ENCODE assay signal across 21 mouse cellular contexts in genomic region chr10:20735775-20736449, GRCm38 (mm10). TPM values are rescaled to one million over a fixed set of nuclear protein-coding genes. Genes with fewer than 3 reads are reported as not detected.
DNase-seq lines count a peak whose midpoint lies in the region; ATAC-seq lines count a peak whose summit lies in the region.
"Had no signal": no experiment of that assay in that cellular context is flagged by ENCODE, and none has a peak within 500 bp of the region (broad histone marks: within the 10 kb centered on the region; RNA-seq: fewer than 3 reads in every experiment).

No protein-coding gene starts in this region.

- H3K27me3 ChIP-seq in embryonic facial prominence, embryonic 12.5 days, result no peaks in the 10 kb centered on the region
- H3K27me3 ChIP-seq: hindbrain, embryonic 12.5 days; intestine, embryonic 15.5 days had no signal

- DNase-seq in ovary, adult 18-20 months (ENCODE audit: low spot score), result peak; percentile 43
- DNase-seq in ovary, postnatal 14 days (ENCODE audit: low spot score), result no peak
- DNase-seq in liver, result peak; percentile 56
- DNase-seq in adrenal gland, adult (ENCODE audit: inconsistent age in 2 of 2, low spot score in 1 of 2), result no peak
- DNase-seq in urinary bladder, postnatal 25 days (ENCODE audit: low spot score), result no peak
- no peak for DNase-seq in right cerebral cortex, postnatal 4 days
- DNase-seq: cerebellum, postnatal 14 days; embryo, embryonic 11 days; gastrocnemius, postnatal 25 days; left cerebral cortex, postnatal 4 days; lung, embryonic 14.5 days; midbrain, embryonic 14.5 days had no signal

- H3K9me3 ChIP-seq in embryonic facial prominence, embryonic 12.5 days, result no peaks in the 10 kb centered on the region
- H3K9me3 ChIP-seq: hindbrain, embryonic 12.5 days; intestine, embryonic 15.5 days had no signal

- ATAC-seq in embryonic facial prominence, embryonic 12.5 days (ENCODE audit: insufficient number of reproducible peaks, insufficient read depth, low FRiP score, low TSS enrichment), result 0 out of 2 replicates have a peak, but pooled peaks have one; percentile 60
- ATAC-seq in megakaryocyte, adult 5-6 weeks (ENCODE audit: poor library complexity, severe bottlenecking), result 0 out of 2 replicates have a peak, but pooled peaks have one; percentile 27
- ATAC-seq: activated CD4-positive, CD25-positive, alpha-beta regulatory T cell, adult 4 months; intestine, embryonic 15.5 days; Patski had no signal

- H3K36me3 ChIP-seq in embryonic facial prominence, embryonic 12.5 days, result no peaks in the 10 kb centered on the region
- H3K36me3 ChIP-seq: hindbrain, embryonic 12.5 days; intestine, embryonic 15.5 days had no signal

- no peak overlapping the region for H3K4me3 ChIP-seq in embryonic facial prominence, embryonic 12.5 days
- H3K4me3 ChIP-seq: hindbrain, embryonic 12.5 days; intestine, embryonic 15.5 days; myocyte had no signal

- 37% methylated on average over 3 of the region's 3 CpGs for WGBS in embryonic facial prominence, embryonic 12.5 days

- no peak overlapping the region for H3K9ac ChIP-seq in embryonic facial prominence, embryonic 12.5 days
- H3K9ac ChIP-seq: hindbrain, embryonic 12.5 days; intestine, embryonic 15.5 days; lung, embryonic 14.5 days had no signal

- peak overlapping the region; percentile 69; the same call in 1 of the 2 replicates for H3K27ac ChIP-seq in embryonic facial prominence, embryonic 12.5 days
- H3K27ac ChIP-seq: hindbrain, embryonic 12.5 days; intestine, embryonic 15.5 days; kidney, postnatal 0 days; macrophage had no signal

- H3K4me1 ChIP-seq in embryonic facial prominence, embryonic 12.5 days, result peaks cover 17% of the 10 kb centered on the region
- H3K4me1 ChIP-seq: intestine, embryonic 15.5 days had no signal

- H3K4me2 ChIP-seq in embryonic facial prominence, embryonic 12.5 days (replicated peaks), result no peak overlapping the region; the same call in 1 of the 2 replicates
- H3K4me2 ChIP-seq: hindbrain, embryonic 12.5 days; intestine, embryonic 15.5 days; lung, embryonic 14.5 days had no signal

RNA-seq across cellular contexts. Expression of gene Pde7b, which starts 11.0 kb away (rescaled TPM):
- polyA plus RNA-seq in embryonic facial prominence, embryonic 12.5 days (2016; fragmentation: Nextera tagmentation; extraction: Ambion mirVana), result 14.4 and 14.6 TPM in 2 replicates
- total RNA-seq in megakaryocyte, adult 5-6 weeks (2015), result 5.2 and 7.4 TPM in 2 replicates
- 3.8 and 6.7 TPM in 2 replicates for total RNA-seq in megakaryocyte, adult 5-6 weeks (2017)
- polyA plus RNA-seq: activated CD4-positive, CD25-positive, alpha-beta regulatory T cell, adult 4 months had no signal

Comparison
In these comparisons a context has a peak if more than half of its experiments do, and no peak if none do; other contexts are left out.
1. DNase-seq: peak in ovary, adult 18-20 months (single experiment) and liver (single experiment); none in ovary, postnatal 14 days (single experiment), adrenal gland, adult (0 of 2), urinary bladder, postnatal 25 days (single experiment) and right cerebral cortex, postnatal 4 days (single experiment).